Mouse (Mus musculus) heart, embryonic 11.5 days (tissue): ENCODE measurements around the gene Dock2. TPM values are rescaled to one million over a fixed set of nuclear protein-coding genes. Genes with fewer than 3 reads are reported as not detected.

ENCODE experiments used
- ATAC-seq: fragments of 200-750 bp; cut with Nextera tagmentation; replicated peaks from 2 replicates; pipeline ENCODE4 v1.8.0; 2017; ENCODE audit warnings: moderate library complexity; ENCODE audit not compliant: insufficient number of reproducible peaks, low FRiP score, low TSS enrichment
- H3K27ac ChIP-seq: fragments of 300-500 bp; sonication (generic); 2 replicates; pipeline ENCODE4 v1.5.1; 2014; ENCODE audit warnings: mild to moderate bottlenecking, low read depth, low read length
- H3K27me3 ChIP-seq: fragments of 300-500 bp; sonication (generic); 2 replicates; pipeline ENCODE4 v1.6.1; 2014; ENCODE audit warnings: mild to moderate bottlenecking, low read length, mixed read lengths; ENCODE audit not compliant: control insufficient read depth, insufficient read depth
- H3K36me3 ChIP-seq: fragments of 300-500 bp; sonication (generic); 2 replicates; pipeline ENCODE4 v1.6.1; 2014; ENCODE audit warnings: mild to moderate bottlenecking, low read length, moderate library complexity, mixed read lengths; ENCODE audit not compliant: control insufficient read depth, insufficient read depth
- H3K4me1 ChIP-seq: fragments of 300-500 bp; sonication (generic); 2 replicates; pipeline ENCODE4 v1.6.1; 2014; ENCODE audit warnings: low read length; ENCODE audit not compliant: control insufficient read depth, insufficient read depth
- H3K4me2 ChIP-seq: fragments of 300-500 bp; sonication (generic); 2 replicates; pipeline ENCODE4 v1.6.1; 2014; ENCODE audit warnings: mild to moderate bottlenecking, moderate library complexity
- H3K4me3 ChIP-seq: fragments of 300-500 bp; sonication (generic); 2 replicates; pipeline ENCODE4 v1.5.1; 2014; ENCODE audit warnings: low read depth, low read length
- H3K9ac ChIP-seq: fragments of 300-500 bp; sonication (generic); 2 replicates; pipeline ENCODE4 v1.6.1; 2014; ENCODE audit warnings: mild to moderate bottlenecking, low read depth, low read length, moderate library complexity
- H3K9me3 ChIP-seq: fragments of 300-500 bp; sonication (generic); replicated peaks from 2 replicates; pipeline ENCODE4 v1.6.1; 2016; ENCODE audit warnings: low read length; ENCODE audit not compliant: control insufficient read depth
- WGBS: fragments of 180-500 bp; shearing (Covaris S2); extraction: QIAGEN DNeasy Blood & Tissue Kit; methylation state at CpG from one replicate; pipeline ENCODE4 v1.1.7; 2014; ENCODE audit not compliant: insufficient replicate concordance; 5-methylcytosine and 5-hydroxymethylcytosine counted together
- polyA plus RNA-seq: library from polyadenylated mRNA; unstranded; fragments of >200 nt; fragmentation: Nextera tagmentation; extraction: Ambion mirVana; gene quantifications from 2 replicates; pipeline ENCODE4 v1.2.1, GENCODE M21; 2014

Gene Dock2
- polyA plus RNA-seq, 1 experiment from 2014 or later, result 0.96 TPM

- no peak overlapping the region for H3K4me2 ChIP-seq
- 41% methylated on average over 4 of the region's 4 CpGs for WGBS
- H3K9me3 ChIP-seq, result no peaks in the 10 kb centered on the region
- H3K4me1 ChIP-seq, result no peaks in the 10 kb centered on the region
- no peak for ATAC-seq
- no peaks in the 10 kb centered on the region for H3K36me3 ChIP-seq
- no peak overlapping the region for H3K27ac ChIP-seq
- H3K4me3 ChIP-seq, result no peak overlapping the region
- H3K27me3 ChIP-seq, result no peaks in the 10 kb centered on the region
- H3K9ac ChIP-seq, result no peak overlapping the region
Observed at GRCm38 (mm10) chr11:34290265-34290664, 493.4 kb downstream of the Dock2 start.

- H3K36me3 ChIP-seq, result no peaks in the 10 kb centered on the region
Observed at GRCm38 (mm10) chr11:34284124-34284808, 499.4 kb downstream of the Dock2 start.

GRCm38 (mm10) chr11:34277047-34277445 is 506.6 kb downstream of the Dock2 start:
- Histone ChIP-seq H3K36me3 (no peaks in the 10 kb centered on the region), H3K4me1 (no peaks in the 10 kb centered on the region), H3K9ac (no peak overlapping the region), H3K27ac (no peak overlapping the region), H3K4me3 (no peak overlapping the region), H3K9me3 (no peaks in the 10 kb centered on the region), H3K4me2 (no peak overlapping the region), H3K27me3 (no peaks in the 10 kb centered on the region)
- 62% methylated on average over 3 of the region's 3 CpGs for WGBS
- no peak for ATAC-seq

More at GRCm38 (mm10) chr11:34284124-34284808, 499.4 kb downstream of the Dock2 start:
- no peak for ATAC-seq
- no peak overlapping the region for H3K4me3 ChIP-seq
- H3K4me2 ChIP-seq, result no peak overlapping the region
- no peaks in the 10 kb centered on the region for H3K4me1 ChIP-seq
- 51% methylated on average over 13 of the region's 13 CpGs for WGBS
- no peak overlapping the region for H3K27ac ChIP-seq
- no peak overlapping the region for H3K9ac ChIP-seq
- no peaks in the 10 kb centered on the region for H3K9me3 ChIP-seq
- H3K27me3 ChIP-seq, result no peaks in the 10 kb centered on the region

- no peak overlapping the region for H3K9ac ChIP-seq
- 76% methylated on average over 14 of the region's 14 CpGs for WGBS
- H3K36me3 ChIP-seq, result no peaks in the 10 kb centered on the region
- no peak overlapping the region for H3K4me2 ChIP-seq
- H3K9me3 ChIP-seq, result no peaks in the 10 kb centered on the region
- no peaks in the 10 kb centered on the region for H3K27me3 ChIP-seq
- no peak overlapping the region for H3K4me3 ChIP-seq
- ATAC-seq, result no peak
- H3K4me1 ChIP-seq, result no peaks in the 10 kb centered on the region
- no peak overlapping the region for H3K27ac ChIP-seq
Observed at GRCm38 (mm10) chr11:34276363-34277046, 507.2 kb downstream of the Dock2 start.

- no peaks in the 10 kb centered on the region for H3K9me3 ChIP-seq
- no peak overlapping the region for H3K27ac ChIP-seq
- no peak overlapping the region for H3K4me3 ChIP-seq
- 46% methylated on average over 2 of the region's 2 CpGs for WGBS
- H3K27me3 ChIP-seq, result no peaks in the 10 kb centered on the region
- no peaks in the 10 kb centered on the region for H3K4me1 ChIP-seq
- no peak overlapping the region for H3K4me2 ChIP-seq
- no peaks in the 10 kb centered on the region for H3K36me3 ChIP-seq
- no peak overlapping the region for H3K9ac ChIP-seq
- ATAC-seq, result no peak
Observed at GRCm38 (mm10) chr11:34275941-34276340, 507.8 kb downstream of the Dock2 start.

- 70% methylated on average over 10 of the region's 10 CpGs for WGBS
- no peaks in the 10 kb centered on the region for H3K36me3 ChIP-seq
- H3K9me3 ChIP-seq, result no peaks in the 10 kb centered on the region
- no peak overlapping the region for H3K4me2 ChIP-seq
- no peak overlapping the region for H3K4me3 ChIP-seq
- no peak overlapping the region for H3K9ac ChIP-seq
- no peak for ATAC-seq
- no peaks in the 10 kb centered on the region for H3K4me1 ChIP-seq
- no peak overlapping the region for H3K27ac ChIP-seq
- no peaks in the 10 kb centered on the region for H3K27me3 ChIP-seq
Observed at GRCm38 (mm10) chr11:34272016-34272415, 511.7 kb downstream of the Dock2 start.

GRCm38 (mm10) chr11:34264099-34264498 is 519.6 kb downstream of the Dock2 start:
- Histone ChIP-seq H3K4me3 (no peak overlapping the region), H3K4me2 (no peak overlapping the region), H3K27ac (no peak overlapping the region), H3K36me3 (no peaks in the 10 kb centered on the region), H3K27me3 (no peaks in the 10 kb centered on the region), H3K4me1 (no peaks in the 10 kb centered on the region), H3K9me3 (no peaks in the 10 kb centered on the region), H3K9ac (no peak overlapping the region)
- WGBS, result 76% methylated on average over 1 of the region's 1 CpGs
- ATAC-seq, result no peak

GRCm38 (mm10) chr11:34258849-34259469 is 524.7 kb downstream of the Dock2 start:
- no peak for ATAC-seq
- H3K36me3 ChIP-seq, result no peaks in the 10 kb centered on the region
- no peak overlapping the region for H3K4me2 ChIP-seq
- H3K27ac ChIP-seq, result no peak overlapping the region
- 85% methylated on average over 12 of the region's 12 CpGs for WGBS
- H3K4me3 ChIP-seq, result no peak overlapping the region
- no peak overlapping the region for H3K9ac ChIP-seq
- no peaks in the 10 kb centered on the region for H3K9me3 ChIP-seq
- no peaks in the 10 kb centered on the region for H3K4me1 ChIP-seq
- H3K27me3 ChIP-seq, result no peaks in the 10 kb centered on the region
